Mouse (Mus musculus) midbrain, embryonic 13.5 days (tissue): ENCODE data around the gene Bdh2. TPM values are rescaled to one million over a fixed set of nuclear protein-coding genes. Genes with fewer than 3 reads are reported as not detected.

Experiments
- ATAC-seq: fragments of 200-750 bp; cut with Nextera tagmentation; 2 replicates; pipeline ENCODE4 v1.8.0; 2017; ENCODE audit warnings: mild to moderate bottlenecking, moderate TSS enrichment, moderate library complexity
- H3K27ac ChIP-seq: fragments of 300-500 bp; sonication (generic); 2 replicates; pipeline ENCODE4 v1.5.1; 2015; ENCODE audit warnings: inconsistent platforms, mild to moderate bottlenecking, moderate library complexity
- H3K27me3 ChIP-seq: fragments of 300-500 bp; sonication (generic); 2 replicates; pipeline ENCODE4 v1.6.1; 2015; ENCODE audit warnings: mild to moderate bottlenecking, inconsistent platforms
- H3K36me3 ChIP-seq: fragments of 300-500 bp; sonication (generic); 2 replicates; pipeline ENCODE4 v1.6.1; 2015; ENCODE audit warnings: mild to moderate bottlenecking, inconsistent platforms
- H3K4me1 ChIP-seq: fragments of 300-500 bp; sonication (generic); replicated peaks from 2 replicates; pipeline ENCODE4 v1.6.1; 2015; ENCODE audit warnings: inconsistent platforms
- H3K4me2 ChIP-seq: fragments of 300-500 bp; sonication (generic); replicated peaks from 2 replicates; pipeline ENCODE4 v1.6.1; 2015; ENCODE audit warnings: moderate library complexity, mild to moderate bottlenecking, inconsistent platforms
- H3K4me3 ChIP-seq: fragments of 300-500 bp; sonication (generic); replicated peaks from 2 replicates; pipeline ENCODE4 v1.5.1; 2015; ENCODE audit warnings: mild to moderate bottlenecking, inconsistent platforms
- H3K9ac ChIP-seq: fragments of 300-500 bp; sonication (generic); replicated peaks from 2 replicates; pipeline ENCODE4 v1.6.1; 2015; ENCODE audit warnings: mild to moderate bottlenecking, inconsistent platforms
- H3K9me3 ChIP-seq: fragments of 300-500 bp; sonication (generic); 2 replicates; pipeline ENCODE4 v1.6.1; 2016; ENCODE audit warnings: mild to moderate bottlenecking, inconsistent platforms
- WGBS: fragments of 180-500 bp; shearing (Covaris S2); methylation state at CpG from one replicate; pipeline ENCODE4 v1.1.7; 2015; 5-methylcytosine and 5-hydroxymethylcytosine counted together
- polyA plus RNA-seq: library from polyadenylated mRNA; unstranded; fragments of >200 nt; fragmentation: Nextera tagmentation; extraction: Ambion mirVana; gene quantifications from 2 replicates; pipeline ENCODE4 v1.2.1, GENCODE M21; 2015

Gene Bdh2
- polyA plus RNA-seq, 1 experiment from 2014 or later = 4.3 TPM

DNA sequence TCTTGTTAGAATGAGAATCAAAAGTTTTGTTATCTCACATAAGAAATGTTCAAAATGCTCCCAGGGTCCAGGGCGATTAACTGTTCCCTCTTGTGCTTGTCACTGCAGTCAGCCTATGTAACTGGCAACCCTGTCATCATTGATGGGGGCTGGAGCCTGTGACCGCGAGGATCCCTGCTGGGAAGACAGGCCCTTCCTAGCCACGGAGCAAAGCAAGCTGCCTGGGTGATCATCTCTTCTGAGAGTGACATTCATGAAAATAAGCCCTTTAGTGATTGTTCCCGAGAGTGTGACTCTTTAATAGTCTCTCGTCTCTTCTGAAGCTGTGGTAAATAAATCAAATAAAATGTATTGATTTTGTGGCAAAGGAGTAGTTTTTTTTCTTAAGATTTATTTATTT, 23.0 kb downstream of the Bdh2 start:
- ATAC-seq = peak; percentile 62
- WGBS = 10% methylated on average over 6 of the region's 6 CpGs
- Histone ChIP-seq H3K4me3 (no peak overlapping the region), H3K36me3 (no peaks in the 10 kb centered on the region), H3K27me3 (peaks cover 17% of the 10 kb centered on the region; the same call in 1 of the 2 replicates), H3K4me2 (no peak overlapping the region), H3K27ac (no peak overlapping the region), H3K9me3 (no peaks in the 10 kb centered on the region), H3K4me1 (peaks cover 20% of the 10 kb centered on the region), H3K9ac (no peak overlapping the region)

DNA sequence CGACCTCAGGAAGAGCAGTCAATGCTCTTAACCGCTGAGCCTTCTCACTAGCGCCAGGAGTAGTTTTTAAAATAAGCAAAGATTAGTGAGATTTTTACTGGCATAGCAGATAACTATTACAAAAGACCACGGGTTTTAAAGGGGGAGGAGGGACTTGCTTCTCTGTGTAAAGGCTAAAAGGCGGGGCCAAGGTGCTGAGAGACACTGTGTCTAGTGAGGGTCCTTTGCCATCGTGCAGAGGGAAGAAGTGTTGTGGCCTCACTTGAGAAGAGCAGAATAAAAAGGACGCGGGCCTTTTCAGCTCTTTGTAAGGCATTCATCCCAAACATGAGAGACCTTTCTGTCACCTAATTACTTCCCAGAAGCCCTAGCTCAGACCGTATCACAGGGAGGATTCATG, 23.5 kb downstream of the Bdh2 start:
- Histone ChIP-seq H3K9me3 (no peaks in the 10 kb centered on the region), H3K4me1 (peaks cover 20% of the 10 kb centered on the region), H3K36me3 (no peaks in the 10 kb centered on the region), H3K27me3 (peaks cover 17% of the 10 kb centered on the region; the same call in 1 of the 2 replicates), H3K4me3 (no peak overlapping the region), H3K27ac (no peak overlapping the region), H3K9ac (no peak overlapping the region), H3K4me2 (no peak overlapping the region)
- WGBS = 1% methylated on average over 9 of the region's 9 CpGs
- ATAC-seq = 0 out of 2 replicates have a peak, but pooled peaks have one; percentile 27

DNA sequence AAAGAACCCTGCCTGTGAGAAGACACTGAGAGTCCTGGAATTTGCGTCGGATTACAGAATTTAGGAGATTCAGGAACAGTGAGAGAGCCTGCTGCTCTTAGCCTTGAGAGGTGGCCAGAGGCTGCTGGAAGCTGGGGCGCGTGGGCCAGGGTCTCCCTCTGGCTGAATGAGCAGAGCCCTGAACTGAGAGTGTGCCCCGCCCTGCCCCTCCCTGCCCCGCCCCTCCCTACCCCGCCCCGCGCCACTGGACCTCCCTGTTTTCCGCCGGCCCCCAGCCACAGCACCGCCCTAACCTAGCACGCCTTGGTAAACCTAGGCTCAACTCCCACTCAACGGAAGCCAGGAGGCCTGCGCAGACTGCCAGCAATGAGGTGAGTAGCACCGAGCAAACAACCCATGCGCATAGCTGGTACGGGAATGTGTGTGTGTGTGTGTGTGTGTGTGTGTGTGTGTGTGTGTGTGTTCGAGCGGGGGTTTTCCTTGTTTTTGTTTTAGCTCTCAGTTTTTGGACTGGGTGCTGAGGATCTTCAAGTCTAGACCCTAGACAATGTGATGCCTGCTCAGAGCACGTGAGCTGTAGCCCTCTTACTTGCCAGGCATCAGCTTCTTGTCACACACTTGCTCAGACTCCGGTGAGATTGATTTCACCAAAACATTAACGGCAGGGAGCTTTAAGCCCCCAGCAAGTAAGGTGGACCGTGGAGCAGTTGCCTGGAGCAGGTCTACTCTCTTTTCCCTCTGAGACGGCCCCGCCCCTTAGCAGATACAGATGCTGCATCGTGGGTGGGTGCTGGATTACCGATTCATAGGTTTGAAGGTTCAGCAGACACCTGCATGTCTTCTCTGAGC, 26.6 kb downstream of the Bdh2 start, which contains the start of gene Slc9b2:
Gene Slc9b2, plus strand, starts transcription at position 290 of the 849 bp plus-strand sequence.
- Histone ChIP-seq H3K4me1 (peaks cover 21% of the 10 kb centered on the region), H3K27ac (no peak within 1 kb of the TSS), H3K9ac (0 out of 2 replicates have a peak within 1 kb of the TSS, but pooled peaks have one; percentile 25), H3K27me3 (peaks cover 17% of the 10 kb centered on the region; the same call in 1 of the 2 replicates), H3K4me3 (peak within 1 kb of the TSS; percentile 30), H3K9me3 (no peaks in the 10 kb centered on the region), H3K36me3 (no peaks in the 10 kb centered on the region), H3K4me2 (peak within 1 kb of the TSS; percentile 59)
- peak; percentile 80 for ATAC-seq
- 12% methylated on average over 28 of the region's 28 CpGs for WGBS

DNA sequence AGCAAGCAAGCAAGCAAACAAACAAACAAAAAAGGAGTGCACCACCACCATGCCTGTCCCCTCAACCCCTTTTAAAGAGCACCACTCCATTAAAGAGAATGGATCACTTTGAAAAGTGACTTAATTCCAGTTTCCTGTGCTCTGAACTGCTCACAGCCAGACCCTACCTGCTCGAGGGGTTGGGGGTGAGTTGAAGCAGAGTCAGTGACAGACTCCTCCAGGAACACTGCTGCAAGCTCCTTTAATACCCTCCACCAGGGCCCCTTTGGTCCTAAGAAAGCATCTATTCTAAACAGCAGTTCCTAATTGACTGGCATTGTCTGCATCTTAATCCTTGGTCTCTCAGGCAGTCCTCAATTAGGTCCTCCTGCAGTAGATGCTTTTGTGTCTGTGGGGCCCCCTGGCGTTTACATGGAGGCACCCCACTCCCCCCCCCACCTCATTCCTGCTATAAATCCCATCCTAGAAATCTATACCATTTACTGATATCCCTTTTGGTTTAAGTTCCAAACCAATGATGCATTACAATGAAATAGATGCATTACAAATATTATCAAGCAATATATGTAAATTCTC, 32.0 kb downstream of the Bdh2 start:
- Histone ChIP-seq H3K4me3 (no peak overlapping the region), H3K27ac (no peak overlapping the region), H3K27me3 (0 out of 2 replicates have a peak, but pooled peaks cover 5% of the 10 kb centered on the region), H3K4me2 (no peak overlapping the region), H3K4me1 (0 out of 2 replicates have a peak, but pooled peaks cover 9% of the 10 kb centered on the region), H3K36me3 (no peaks in the 10 kb centered on the region), H3K9ac (no peak overlapping the region), H3K9me3 (no peaks in the 10 kb centered on the region)
- 7% methylated on average over 2 of the region's 2 CpGs for WGBS
- no peak for ATAC-seq

DNA sequence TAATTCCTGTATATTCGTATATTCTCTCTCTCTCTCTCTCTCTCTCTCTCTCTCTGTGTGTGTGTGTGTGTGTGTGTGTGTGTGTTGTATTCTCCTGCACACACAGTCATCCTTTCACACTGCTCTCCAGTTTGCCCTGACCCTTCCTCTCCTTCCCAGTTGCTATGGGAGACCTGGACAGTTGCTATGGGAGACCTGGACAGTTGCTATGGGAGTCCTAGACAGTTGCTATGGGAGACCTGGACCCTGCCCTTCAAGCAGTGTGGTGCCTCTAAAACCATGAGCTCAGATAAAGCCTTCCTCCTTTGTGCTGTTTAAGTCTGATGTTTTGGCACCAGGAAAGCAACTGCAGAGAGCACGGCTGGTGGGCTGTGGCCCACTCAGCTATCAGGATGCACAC, 32.7 kb downstream of the Bdh2 start:
- Histone ChIP-seq H3K4me1 (0 out of 2 replicates have a peak, but pooled peaks cover 9% of the 10 kb centered on the region), H3K4me2 (no peak overlapping the region), H3K27ac (no peak overlapping the region), H3K4me3 (no peak overlapping the region), H3K9me3 (no peaks in the 10 kb centered on the region), H3K27me3 (no peaks in the 10 kb centered on the region), H3K36me3 (no peaks in the 10 kb centered on the region), H3K9ac (no peak overlapping the region)
- 41% methylated on average over 2 of the region's 2 CpGs for WGBS
- ATAC-seq = peak; percentile 73

DNA sequence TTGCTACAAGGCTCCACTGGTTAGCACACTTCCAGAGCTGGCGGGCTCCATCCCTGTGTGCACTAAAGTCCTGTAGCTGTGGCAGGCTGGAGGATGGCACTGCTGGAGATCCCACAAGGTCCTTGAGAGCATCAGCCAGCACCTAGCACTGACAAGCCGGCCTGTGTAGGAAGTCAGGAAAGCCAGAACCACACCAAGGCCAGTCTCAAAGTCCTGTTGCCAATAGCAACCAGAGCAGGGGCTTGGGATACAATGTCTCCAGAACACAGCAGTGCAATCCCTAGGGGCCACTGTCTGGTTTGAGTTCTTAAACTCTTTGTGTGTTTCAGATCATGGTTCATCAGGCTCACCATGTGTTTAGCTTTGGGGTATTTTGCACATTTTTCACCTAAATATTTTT, 33.8 kb downstream of the Bdh2 start:
- no peak for ATAC-seq
- H3K27ac ChIP-seq = no peak overlapping the region
- 0 out of 2 replicates have a peak, but pooled peaks cover 9% of the 10 kb centered on the region for H3K4me1 ChIP-seq
- no peak overlapping the region for H3K4me3 ChIP-seq
- 64% methylated on average over 2 of the region's 2 CpGs for WGBS
- no peak overlapping the region for H3K9ac ChIP-seq
- H3K36me3 ChIP-seq = no peaks in the 10 kb centered on the region
- H3K4me2 ChIP-seq = no peak overlapping the region
- H3K27me3 ChIP-seq = no peaks in the 10 kb centered on the region
- H3K9me3 ChIP-seq = no peaks in the 10 kb centered on the region

DNA sequence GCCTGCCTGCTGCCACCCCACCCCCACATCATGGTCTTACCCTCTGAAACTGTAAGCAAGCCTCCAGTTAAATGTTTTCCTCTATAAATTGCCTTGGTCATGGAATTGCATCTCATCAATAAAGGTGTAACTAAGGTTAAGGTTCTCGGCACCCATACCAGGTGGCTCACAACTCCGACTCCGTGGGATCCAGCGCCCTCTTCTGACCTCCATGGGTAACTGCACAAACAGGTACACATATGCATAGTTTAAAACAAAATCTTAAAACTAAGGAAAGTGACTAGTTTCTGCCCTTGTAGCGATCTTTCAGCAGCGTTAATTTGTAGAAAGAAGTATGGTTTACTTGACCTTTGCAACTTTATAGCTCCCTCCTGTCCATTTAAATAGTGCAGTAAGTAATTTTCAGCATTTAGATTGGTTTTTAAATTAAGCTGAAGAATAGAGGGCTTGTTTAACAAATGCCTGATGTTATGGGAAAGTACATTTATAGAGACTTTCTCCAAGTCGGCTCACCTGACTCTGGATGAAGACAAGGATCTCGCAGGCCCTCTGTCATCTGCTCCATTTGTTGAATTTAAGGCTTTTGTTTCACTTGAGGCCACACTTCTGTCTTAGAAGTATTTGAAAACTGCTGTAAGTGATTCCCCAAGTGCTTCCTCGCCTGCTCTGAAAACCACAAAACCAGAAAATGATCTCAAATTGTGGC, 34.9 kb downstream of the Bdh2 start:
- Histone ChIP-seq H3K4me2 (no peak overlapping the region), H3K9me3 (no peaks in the 10 kb centered on the region), H3K27me3 (no peaks in the 10 kb centered on the region), H3K27ac (no peak overlapping the region), H3K4me1 (0 out of 2 replicates have a peak, but pooled peaks cover 9% of the 10 kb centered on the region), H3K9ac (no peak overlapping the region), H3K4me3 (no peak overlapping the region), H3K36me3 (no peaks in the 10 kb centered on the region)
- ATAC-seq = no peak
- 93% methylated on average over 9 of the region's 9 CpGs for WGBS

DNA sequence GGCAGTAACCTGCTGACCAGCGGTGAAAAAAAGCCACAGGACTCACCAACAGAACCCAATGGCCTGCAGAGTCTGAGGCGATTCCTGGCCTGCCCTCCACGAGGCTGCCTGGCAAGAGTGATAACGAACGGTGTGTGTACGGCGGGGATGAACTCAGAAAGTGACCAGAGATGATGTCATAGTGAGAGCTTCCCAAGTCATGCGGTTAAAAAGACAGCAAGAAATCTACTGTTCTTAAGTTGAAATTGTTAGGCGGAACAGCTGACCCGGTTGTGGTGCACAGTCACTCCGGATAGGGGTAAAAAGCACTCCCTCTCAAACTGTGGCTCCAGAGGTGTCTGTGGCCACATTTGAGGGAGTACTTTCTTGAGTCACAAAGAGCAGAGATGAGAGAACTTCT, 37.3 kb downstream of the Bdh2 start:
- no peak overlapping the region for H3K4me2 ChIP-seq
- no peak overlapping the region for H3K9ac ChIP-seq
- H3K27me3 ChIP-seq = no peaks in the 10 kb centered on the region
- WGBS = 90% methylated on average over 11 of the region's 11 CpGs
- 0 out of 2 replicates have a peak, but pooled peaks cover 3% of the 10 kb centered on the region for H3K4me1 ChIP-seq
- H3K9me3 ChIP-seq = no peaks in the 10 kb centered on the region
- no peaks in the 10 kb centered on the region for H3K36me3 ChIP-seq
- no peak overlapping the region for H3K27ac ChIP-seq
- H3K4me3 ChIP-seq = no peak overlapping the region
- ATAC-seq = no peak

DNA sequence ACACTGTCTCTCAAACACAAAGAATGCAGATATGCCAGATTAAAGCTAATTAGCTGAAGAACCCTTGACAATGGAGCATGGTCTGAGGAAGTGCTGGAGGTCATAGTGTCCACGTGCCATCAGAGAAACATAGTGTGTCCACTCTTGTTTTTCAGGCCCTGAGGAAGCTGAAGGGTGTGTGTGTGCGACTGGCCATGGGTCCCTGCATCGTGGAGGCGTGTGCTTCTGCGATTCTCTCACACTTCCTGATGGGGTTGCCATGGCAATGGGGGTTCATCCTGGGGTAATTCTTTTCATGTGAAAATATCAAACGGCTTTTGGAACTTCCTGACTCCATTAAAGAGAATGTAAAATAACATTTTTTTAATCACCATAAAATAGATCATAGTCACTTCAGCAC, 43.3 kb downstream of the Bdh2 start:
- Histone ChIP-seq H3K27me3 (no peaks in the 10 kb centered on the region), H3K9ac (no peak overlapping the region), H3K36me3 (no peaks in the 10 kb centered on the region), H3K4me3 (no peak overlapping the region), H3K4me1 (peaks cover 4% of the 10 kb centered on the region; the same call in 1 of the 2 replicates), H3K27ac (no peak overlapping the region), H3K9me3 (no peaks in the 10 kb centered on the region), H3K4me2 (no peak overlapping the region)
- ATAC-seq = 0 out of 2 replicates have a peak, but pooled peaks have one; percentile 55
- 39% methylated on average over 6 of the region's 6 CpGs for WGBS

DNA sequence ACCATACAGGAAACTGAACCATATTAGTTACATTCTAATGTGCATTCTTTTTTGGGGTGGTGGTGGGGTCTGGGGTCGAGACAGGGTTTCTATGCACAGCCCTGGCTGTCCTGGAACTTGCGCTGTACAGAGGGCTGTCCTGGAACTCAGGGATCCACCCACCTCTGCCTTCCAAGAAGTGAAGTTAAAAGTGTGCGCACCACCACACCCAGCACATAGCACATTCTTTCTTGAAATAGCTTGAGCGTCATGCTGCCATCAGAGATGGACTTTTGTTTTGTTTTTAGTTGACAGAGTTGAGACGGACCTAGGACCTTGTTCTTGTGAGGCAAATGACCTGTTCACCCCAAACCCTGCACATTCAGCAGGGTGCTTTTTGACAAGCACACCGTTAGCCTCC, 46.2 kb downstream of the Bdh2 start:
- Histone ChIP-seq H3K9me3 (no peaks in the 10 kb centered on the region), H3K4me3 (no peak overlapping the region), H3K9ac (no peak overlapping the region), H3K27me3 (no peaks in the 10 kb centered on the region), H3K4me1 (peaks cover 4% of the 10 kb centered on the region; the same call in 1 of the 2 replicates), H3K4me2 (no peak overlapping the region), H3K36me3 (no peaks in the 10 kb centered on the region), H3K27ac (no peak overlapping the region)
- 83% methylated on average over 6 of the region's 6 CpGs for WGBS
- no peak for ATAC-seq

DNA sequence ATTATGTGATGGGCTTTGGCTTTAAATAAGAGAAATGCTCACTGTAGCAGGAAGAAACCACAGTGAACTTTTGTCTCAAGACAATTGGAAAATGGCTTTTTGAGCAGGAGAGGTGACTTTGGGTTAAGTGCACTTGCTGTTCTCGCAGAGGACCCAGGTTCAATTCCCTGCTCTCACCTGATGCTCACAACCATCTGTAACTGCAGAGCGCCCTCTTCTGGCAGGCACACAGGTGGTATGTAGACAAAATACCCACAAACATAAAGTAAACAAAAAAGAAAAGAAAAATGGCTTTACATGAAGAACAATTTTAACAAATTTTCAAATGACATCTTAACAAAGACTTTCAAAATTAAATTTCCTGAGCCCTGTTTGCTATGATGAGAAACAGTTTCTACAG, 46.6 kb downstream of the Bdh2 start:
- Histone ChIP-seq H3K4me1 (peaks cover 4% of the 10 kb centered on the region; the same call in 1 of the 2 replicates), H3K4me2 (no peak overlapping the region), H3K36me3 (no peaks in the 10 kb centered on the region), H3K4me3 (no peak overlapping the region), H3K9me3 (no peaks in the 10 kb centered on the region), H3K9ac (no peak overlapping the region), H3K27ac (no peak overlapping the region), H3K27me3 (no peaks in the 10 kb centered on the region)
- 71% methylated on average over 2 of the region's 2 CpGs for WGBS
- no peak for ATAC-seq

DNA sequence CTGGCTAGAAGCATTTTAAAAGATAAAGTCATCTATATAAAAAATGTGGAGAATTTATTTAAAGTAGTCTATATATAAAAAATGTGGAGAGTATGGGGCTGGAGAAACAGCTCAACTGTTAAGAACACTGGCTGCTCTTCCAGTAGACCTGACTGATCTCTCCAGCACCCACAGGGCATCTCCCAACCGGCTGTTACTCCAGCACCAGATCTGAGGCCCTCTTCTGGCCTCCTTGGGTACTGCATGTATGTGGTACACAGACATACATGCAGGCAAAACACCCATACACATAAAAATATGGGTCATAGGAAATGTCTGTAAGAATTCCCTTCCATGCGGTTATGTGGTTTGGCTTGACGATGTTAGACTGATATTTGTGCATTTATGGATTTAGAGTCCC, 47.5 kb downstream of the Bdh2 start:
- no peak overlapping the region for H3K9ac ChIP-seq
- no peak overlapping the region for H3K4me2 ChIP-seq
- 52% methylated on average over 3 of the region's 3 CpGs for WGBS
- no peak overlapping the region for H3K4me3 ChIP-seq
- no peaks in the 10 kb centered on the region for H3K9me3 ChIP-seq
- no peaks in the 10 kb centered on the region for H3K27me3 ChIP-seq
- peaks cover 4% of the 10 kb centered on the region; the same call in 1 of the 2 replicates for H3K4me1 ChIP-seq
- H3K27ac ChIP-seq = no peak overlapping the region
- ATAC-seq = no peak
- no peaks in the 10 kb centered on the region for H3K36me3 ChIP-seq
